Mouse (Mus musculus) induced T-regulatory cell, adult 2 months (primary cell): Measurements from ENCODE around the gene 4930522L14Rik.
"Not testable (repeated sequence)": the region's sequence is repeated elsewhere in the genome, so short reads cannot be mapped to it uniquely, and the experiment has no call there.

Source experiments
- DNase-seq: peaks from one replicate; pipeline ENCODE4 v3.0.0-alpha.2; 2012; ENCODE audit warnings: low read depth

4930522L14Rik gene

DNA sequence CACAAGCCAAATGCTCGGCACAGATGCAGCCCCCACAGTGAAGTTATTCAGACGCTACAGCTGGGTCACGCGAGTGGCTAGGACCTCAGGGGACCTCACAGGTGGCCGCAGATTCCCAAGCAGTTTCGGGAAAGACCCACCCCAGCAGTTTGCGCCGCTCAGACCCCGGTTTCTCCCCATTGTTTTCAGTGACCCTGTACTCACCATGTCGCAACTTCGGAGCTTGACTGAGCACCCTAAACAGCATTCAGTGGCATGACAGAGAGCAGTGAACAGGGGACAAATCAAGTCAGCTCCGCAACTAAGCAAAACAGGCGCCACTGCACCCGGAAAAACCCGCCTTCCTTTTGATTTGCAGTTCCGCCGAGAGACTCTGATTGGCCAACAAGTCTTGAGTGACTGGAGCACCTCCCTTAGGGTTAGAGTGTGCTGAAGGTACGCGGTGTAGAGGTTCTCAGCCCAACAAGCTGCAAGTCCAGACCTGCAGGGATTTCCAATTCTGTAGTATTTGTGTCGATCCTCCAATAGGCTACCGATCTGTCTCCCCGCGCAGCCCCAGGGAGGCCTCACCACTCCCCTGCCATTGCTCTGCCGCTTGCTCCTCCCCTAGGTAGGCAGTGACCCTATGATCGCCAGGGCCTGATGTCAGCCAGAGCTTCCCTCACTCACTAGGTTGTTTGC is at the start of gene 4930522L14Rik:
TSS of gene 4930522L14Rik (minus strand) at position 496 of the 681 bp plus-strand sequence.
- DNase-seq = peak; percentile 77

DNA sequence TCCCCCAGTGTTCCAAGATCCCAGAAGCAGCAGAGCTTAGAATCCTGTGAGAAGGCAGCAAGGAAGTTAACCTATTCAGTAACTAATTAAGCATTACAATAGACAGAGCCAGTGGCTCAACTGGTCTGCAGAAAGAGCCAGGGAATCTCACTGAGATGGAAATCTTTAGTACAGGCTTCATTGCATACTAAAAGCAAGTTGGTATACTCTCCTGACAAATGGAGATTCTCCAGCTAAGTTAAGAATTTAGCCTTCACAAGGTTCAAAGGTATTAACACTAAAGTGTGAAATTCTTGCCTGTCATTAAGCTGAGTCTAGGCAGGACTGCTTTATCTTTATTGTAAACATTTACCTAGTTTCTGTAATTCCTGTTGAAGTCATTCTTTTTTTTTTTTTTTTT is 49.8 kb upstream of the 4930522L14Rik start:
- not testable (repeated sequence) for DNase-seq

DNA sequence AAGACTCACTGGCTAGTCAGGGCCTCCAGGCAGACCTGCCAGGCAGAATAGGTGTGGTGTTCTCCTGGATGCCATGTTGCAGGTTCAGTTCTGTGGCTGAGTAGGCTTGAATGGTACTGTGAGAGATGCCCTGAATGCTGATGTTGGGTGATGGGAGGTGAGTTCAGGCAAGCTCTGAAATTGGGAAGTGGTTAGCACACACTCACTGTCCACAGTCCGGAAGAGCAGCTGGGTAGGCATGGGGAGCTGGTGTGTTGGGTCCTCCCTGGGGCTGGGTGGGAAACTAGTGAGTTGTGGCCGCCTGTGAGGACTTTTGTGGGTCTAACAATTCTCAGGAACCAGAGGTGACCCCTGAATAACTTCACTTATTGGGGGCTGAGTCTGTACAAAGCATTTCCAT is 48.3 kb upstream of the 4930522L14Rik start:
- DNase-seq = not testable (repeated sequence)

DNA sequence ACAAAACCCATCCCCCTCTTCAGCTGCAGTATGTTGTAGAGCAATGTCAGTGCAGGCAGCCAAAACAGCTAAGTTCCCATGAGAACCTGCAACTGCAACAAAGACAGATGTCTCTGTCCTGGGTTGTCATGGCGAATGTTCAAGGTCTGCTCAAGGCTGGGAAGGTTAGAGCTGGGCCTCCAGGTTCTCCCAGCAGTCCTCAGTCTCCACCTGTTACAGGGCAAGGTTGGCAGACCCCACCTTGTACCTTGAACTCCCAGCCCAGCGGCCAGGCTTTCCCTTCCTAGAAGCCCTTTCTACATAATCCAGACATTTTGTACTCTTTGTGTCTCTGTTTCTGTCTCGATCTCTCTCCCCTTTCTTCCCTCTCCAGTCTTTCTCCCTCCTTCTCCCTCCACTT is 45.3 kb upstream of the 4930522L14Rik start:
- DNase-seq = not testable (repeated sequence)

DNA sequence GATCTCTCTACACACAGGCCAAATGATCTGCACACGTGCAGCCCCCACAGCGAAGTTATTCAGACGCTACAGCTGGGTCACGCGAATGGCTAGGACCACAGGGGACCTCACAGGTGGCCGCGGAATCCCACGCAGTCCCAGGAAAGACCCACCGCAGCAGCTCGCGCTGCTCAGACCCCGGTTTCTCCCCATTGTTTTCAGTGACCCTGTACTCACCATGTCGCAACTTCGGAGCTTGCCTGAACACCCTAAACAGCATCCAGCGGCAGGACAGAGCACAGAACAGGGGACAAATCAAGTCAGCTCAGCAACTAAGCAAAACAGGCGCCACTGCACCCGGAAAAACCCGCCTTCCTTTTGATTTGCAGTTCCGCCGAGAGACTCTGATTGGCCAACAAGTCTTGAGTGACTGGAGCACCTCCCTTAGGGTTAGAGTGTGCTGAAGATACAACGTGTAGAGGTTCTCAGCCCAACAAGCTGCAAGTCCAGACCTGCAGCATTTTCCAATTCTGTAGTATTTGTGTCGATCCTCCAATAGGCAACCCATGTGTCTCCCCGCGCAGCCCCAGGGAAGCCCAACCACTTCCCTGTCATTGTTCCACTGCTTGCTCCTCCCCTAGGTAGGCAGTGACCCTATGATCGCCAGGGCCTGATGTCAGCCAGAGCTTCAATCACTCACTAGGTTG is 44.4 kb upstream of the 4930522L14Rik start:
- peak; percentile 75 for DNase-seq

DNA sequence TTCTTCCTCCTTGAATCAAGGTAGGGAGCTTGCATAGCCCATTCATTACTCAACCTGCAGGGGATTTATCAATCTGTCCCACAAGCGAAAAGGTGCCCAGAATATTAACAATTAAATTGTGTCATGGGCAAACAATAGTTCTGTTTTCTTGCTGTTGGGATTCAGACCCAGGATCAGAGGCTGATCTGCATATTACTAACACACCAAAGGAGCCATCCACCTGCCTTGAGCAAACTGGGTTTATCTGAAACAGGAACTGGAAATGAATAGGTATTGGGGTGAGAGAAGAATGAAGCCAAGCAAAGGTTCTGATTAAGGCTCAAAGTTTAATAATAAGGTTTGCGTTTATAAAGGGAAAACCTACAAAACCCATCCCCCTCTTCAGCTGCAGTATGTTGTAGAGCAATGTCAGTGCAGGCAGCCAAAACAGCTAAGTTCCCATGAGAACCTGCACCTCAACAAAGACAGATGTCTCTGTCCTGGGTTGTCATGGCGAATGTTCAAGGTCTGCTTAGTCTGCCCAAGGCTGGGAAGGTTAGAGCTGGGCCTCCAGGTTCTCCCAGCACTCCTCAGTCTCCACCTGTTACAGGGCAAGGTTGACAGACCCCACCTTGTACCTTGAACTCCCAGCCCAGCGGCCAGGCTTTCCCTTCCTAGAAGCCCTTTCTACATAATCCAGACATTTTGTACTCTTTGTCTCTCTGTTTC is 541 bp upstream of the 4930522L14Rik start:
- peak; percentile 40 for DNase-seq

DNA sequence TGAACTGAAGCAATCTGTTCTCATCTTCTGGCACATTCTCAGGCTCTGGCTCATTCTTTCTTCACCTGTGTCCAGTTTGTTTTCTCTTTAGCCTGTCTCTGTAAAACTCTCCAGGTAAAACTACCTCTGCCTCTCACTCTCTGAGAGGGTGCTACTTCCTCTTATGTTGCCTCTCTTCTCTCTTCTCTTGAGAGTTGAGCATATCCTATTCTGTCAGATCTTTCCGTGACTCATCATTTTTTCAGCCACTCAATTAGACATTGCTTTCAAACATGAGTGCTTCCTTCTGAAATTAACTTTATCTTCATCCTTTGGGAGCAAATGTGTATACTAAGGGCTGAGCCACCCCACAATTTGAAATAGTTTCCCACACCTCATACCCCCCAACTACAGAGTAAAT is 6.6 kb downstream of the 4930522L14Rik start:
- DNase-seq = not testable (repeated sequence)

DNA sequence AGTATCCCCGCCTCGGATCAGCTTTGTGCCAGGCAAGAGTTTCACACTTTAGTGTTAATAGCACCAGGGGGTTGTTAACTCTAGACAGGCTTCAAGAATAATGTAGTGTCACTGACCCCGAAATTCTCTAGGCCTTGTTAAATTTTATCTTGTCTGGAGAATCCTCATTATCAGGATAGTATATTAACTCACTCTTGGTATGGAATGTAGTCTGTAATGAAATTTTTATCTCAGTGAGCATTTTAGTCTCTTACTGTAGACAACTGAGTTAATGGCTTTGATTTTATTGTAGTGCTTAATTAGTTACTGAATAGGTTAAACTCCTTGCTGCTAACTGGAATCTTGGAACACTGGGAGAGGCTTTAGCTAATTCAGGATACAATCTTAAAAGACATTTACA is 34.3 kb downstream of the 4930522L14Rik start:
- not testable (repeated sequence) for DNase-seq

DNA sequence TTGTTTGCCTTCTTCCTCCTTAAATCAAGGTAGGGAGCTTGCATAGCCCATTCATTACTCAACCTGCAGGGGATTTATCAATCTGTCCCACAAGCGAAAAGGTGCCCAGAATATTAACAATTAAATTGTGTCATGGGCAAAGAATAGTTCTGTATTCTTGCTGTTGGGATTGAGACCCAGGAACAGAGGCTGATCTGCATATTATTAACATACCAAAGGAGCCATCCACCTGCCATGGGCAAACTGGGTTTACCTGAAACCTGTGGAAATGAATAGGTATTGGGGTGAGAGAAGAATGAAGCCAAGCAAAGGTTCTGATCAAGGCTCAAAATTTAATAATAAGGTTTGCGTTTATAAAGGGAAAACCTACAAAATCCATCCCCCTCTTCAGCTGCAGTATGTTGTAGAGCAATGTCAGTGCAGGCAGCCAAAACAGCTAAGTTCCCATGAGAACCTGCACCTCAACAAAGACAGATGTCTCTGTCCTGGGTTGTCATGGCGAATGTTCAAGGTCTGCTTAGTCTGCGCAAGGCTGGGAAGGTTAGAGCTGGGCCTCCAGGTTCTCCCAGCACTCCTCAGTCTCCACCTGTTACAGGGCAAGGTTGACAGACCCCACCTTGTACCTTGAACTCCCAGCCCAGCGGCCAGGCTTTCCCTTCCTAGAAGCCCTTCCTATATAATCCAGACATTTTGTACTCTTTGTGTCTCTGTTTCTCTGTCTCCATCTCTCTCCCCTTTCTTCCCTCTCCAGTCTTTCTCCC is 60.3 kb downstream of the 4930522L14Rik start:
- not testable (repeated sequence) for DNase-seq

DNA sequence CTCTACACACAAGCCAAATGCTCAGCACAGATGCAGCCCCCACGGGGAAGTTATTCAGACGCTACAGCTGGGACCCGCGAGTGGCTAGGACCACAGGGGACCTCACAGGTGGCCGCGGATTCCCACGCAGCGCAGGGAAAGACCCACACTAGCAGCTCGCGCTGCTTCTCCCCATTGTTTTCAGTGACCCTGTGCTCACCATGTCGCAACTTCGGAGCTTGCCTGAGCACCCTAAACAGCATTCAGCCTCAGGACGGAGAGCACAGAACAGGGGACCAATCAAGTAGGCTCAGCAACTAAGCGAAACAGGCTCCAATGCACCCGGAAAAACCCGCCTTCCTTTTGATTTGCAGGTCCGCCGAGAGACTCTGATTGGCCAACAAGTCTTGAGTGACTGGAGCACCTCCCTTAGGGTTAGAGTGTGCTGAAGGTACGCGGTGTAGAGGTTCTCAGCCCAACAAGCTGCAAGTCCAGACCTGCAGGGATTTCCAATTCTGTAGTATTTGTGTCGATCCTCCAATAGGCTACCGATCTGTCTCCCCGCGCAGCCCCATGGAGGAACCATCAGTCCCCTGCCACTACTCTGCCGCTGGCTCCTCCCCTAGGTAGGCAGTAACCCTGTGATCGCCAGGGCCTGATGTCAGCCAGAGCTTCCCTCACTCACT is 61.0 kb downstream of the 4930522L14Rik start, which contains the start of gene 5430403G16Rik:
TSS of gene 5430403G16Rik (minus strand) at position 505 of the 665 bp plus-strand sequence.
- peak; percentile 94 for DNase-seq
